30 mouse cellular contexts compared by ENCODE assay signal in genomic region chr6:87129861-87130260, GRCm38 (mm10). TPM values are rescaled to one million over a fixed set of nuclear protein-coding genes. Genes with fewer than 3 reads are reported as not detected.
DNase-seq lines count a peak whose midpoint lies in the region; ATAC-seq and TF ChIP-seq lines count a peak whose summit lies in the region.
"Had no signal": no experiment of that assay in that cellular context is flagged by ENCODE, and none has a peak within 500 bp of the region (broad histone marks: within the 10 kb centered on the region; RNA-seq: fewer than 3 reads in every experiment).

No protein-coding gene starts in this region.

- 45% methylated on average over 8 of the region's 8 CpGs for WGBS in liver, adult 2 months
- whole genome bisulfite sequencing in liver, embryonic 11.5 days = 79% methylated on average over 8 of the region's 8 CpGs
- 91% methylated on average over 8 of the region's 8 CpGs for WGBS in embryonic facial prominence, embryonic 10.5 days

- TF ChIP-seq CTCF in liver, adult 2 months (IDR thresholded peaks at IDR 0.05; ENCODE audit: low read depth, low read length) = no peak

- peak; percentile 35 for DNase-seq in adrenal gland, postnatal 14 days
- DNase-seq in adrenal gland, postnatal 4 days (ENCODE audit: low spot score in 2 of 2) = no peak
- DNase-seq in liver, adult 2 months (ENCODE audit: extremely low read depth, low read depth, low spot score) = peak; percentile 39
- DNase-seq in liver, embryonic 11.5 days (ENCODE audit: low spot score) = no peak
- peak; percentile 17 for DNase-seq in adipocyte (ENCODE audit: low spot score)
- DNase-seq in embryonic facial prominence, embryonic 10.5 days (ENCODE audit: low spot score) = no peak
- DNase-seq: adrenal gland, postnatal 25 days; cerebellum, adult 2 months; cerebellum, postnatal 25 days; heart, postnatal 4 days; kidney, adult 8-10 months; layer of hippocampus, adult 9-11 months; lung, adult 2 months; lung, postnatal 14 days had no signal

- H3K27ac ChIP-seq in liver, adult 2 months (replicated peaks; ENCODE audit: insufficient read depth, low read depth, low read length) = no peak overlapping the region; the same call in 1 of the 2 replicates
- H3K27ac ChIP-seq in liver, embryonic 11.5 days (ENCODE audit: low read depth, low read length) = no peak overlapping the region
- H3K27ac ChIP-seq in embryonic facial prominence, embryonic 10.5 days (replicated peaks) = no peak overlapping the region
- H3K27ac ChIP-seq: forebrain, embryonic 10.5 days; forebrain, embryonic 15.5 days; hindbrain, embryonic 13.5 days; kidney, postnatal 0 days; limb, embryonic 13.5 days; liver, embryonic 14.5 days; midbrain, embryonic 13.5 days; stomach, embryonic 15.5 days had no signal

- no peaks in the 10 kb centered on the region for H3K79me2 ChIP-seq in liver, adult 2 months (ENCODE audit: control insufficient read depth, insufficient read depth, low read length)

- H3K4me3 ChIP-seq in liver, adult 2 months (ENCODE audit: insufficient read depth, low read depth, low read length) = no peak overlapping the region
- no peak overlapping the region for H3K4me3 ChIP-seq in liver, embryonic 11.5 days (ENCODE audit: low read depth, low read length)
- no peak overlapping the region for H3K4me3 ChIP-seq in embryonic facial prominence, embryonic 10.5 days
- H3K4me3 ChIP-seq: forebrain, embryonic 10.5 days; forebrain, embryonic 15.5 days; hindbrain, embryonic 13.5 days; limb, embryonic 13.5 days; megakaryocyte, embryonic 14.5 days; midbrain, embryonic 13.5 days; stomach, embryonic 15.5 days had no signal

- no peaks in the 10 kb centered on the region for H3K9me3 ChIP-seq in liver, embryonic 11.5 days (ENCODE audit: control insufficient read depth, low read length)
- peaks cover 5% of the 10 kb centered on the region; the same call in 1 of the 2 replicates for H3K9me3 ChIP-seq in embryonic facial prominence, embryonic 10.5 days
- H3K9me3 ChIP-seq: forebrain, embryonic 15.5 days; hindbrain, embryonic 13.5 days; midbrain, embryonic 13.5 days; stomach, embryonic 15.5 days had no signal

- H3K9ac ChIP-seq in liver, adult 2 months (ENCODE audit: low read depth, low read length) = no peak overlapping the region
- H3K9ac ChIP-seq in liver, embryonic 11.5 days (ENCODE audit: low read depth, low read length) = no peak overlapping the region
- H3K9ac ChIP-seq: forebrain, embryonic 15.5 days; hindbrain, embryonic 13.5 days; limb, embryonic 13.5 days; liver, embryonic 14.5 days; midbrain, embryonic 13.5 days; stomach, embryonic 15.5 days had no signal

- no peak overlapping the region for H3K4me2 ChIP-seq in liver, embryonic 11.5 days
- H3K4me2 ChIP-seq: forebrain, embryonic 15.5 days; heart, embryonic 11.5 days; hindbrain, embryonic 13.5 days; limb, embryonic 13.5 days; midbrain, embryonic 13.5 days; stomach, embryonic 15.5 days had no signal

- no peaks in the 10 kb centered on the region for H3K36me3 ChIP-seq in liver, adult 2 months (ENCODE audit: control insufficient read depth, insufficient read depth, low read length)
- H3K36me3 ChIP-seq in liver, embryonic 11.5 days (ENCODE audit: control insufficient read depth, insufficient read depth, low read length) = no peaks in the 10 kb centered on the region
- H3K36me3 ChIP-seq in embryonic facial prominence, embryonic 10.5 days (replicated peaks) = peaks cover 6% of the 10 kb centered on the region
- H3K36me3 ChIP-seq: forebrain, embryonic 15.5 days; G1E; hindbrain, embryonic 13.5 days; midbrain, embryonic 13.5 days; stomach, embryonic 15.5 days had no signal

- ATAC-seq in liver, embryonic 11.5 days (replicated peaks; ENCODE audit: low FRiP score) = no peak
- ATAC-seq in megakaryocyte, adult 5-6 weeks (ENCODE audit: poor library complexity, severe bottlenecking) = peak; percentile 52
- ATAC-seq in erythroblast, adult 5-6 weeks (replicated peaks; ENCODE audit: low FRiP score, poor library complexity, severe bottlenecking) = no peak
- ATAC-seq: forebrain, embryonic 15.5 days; intestine, embryonic 16.5 days; midbrain, embryonic 13.5 days had no signal

- TF ChIP-seq POLR2A in liver, adult 2 months (IDR thresholded peaks at IDR 0.05; ENCODE audit: extremely low read depth, insufficient read depth, low read length) = no peak

- H3K27me3 ChIP-seq in liver, adult 2 months (ENCODE audit: control insufficient read depth, insufficient read depth, low read length) = no peaks in the 10 kb centered on the region
- no peaks in the 10 kb centered on the region for H3K27me3 ChIP-seq in liver, embryonic 11.5 days (replicated peaks; ENCODE audit: control insufficient read depth, insufficient read depth, low read length)
- H3K27me3 ChIP-seq in embryonic facial prominence, embryonic 10.5 days (replicated peaks; ENCODE audit: low read depth, poor library complexity, severe bottlenecking) = no peaks in the 10 kb centered on the region
- H3K27me3 ChIP-seq: forebrain, embryonic 15.5 days; hindbrain, embryonic 13.5 days; limb, embryonic 13.5 days; midbrain, embryonic 13.5 days; stomach, embryonic 15.5 days had no signal

- H3K4me1 ChIP-seq in liver, adult 2 months (ENCODE audit: control insufficient read depth, insufficient read depth, low read length) = 0 out of 2 replicates have a peak, but pooled peaks cover 2% of the 10 kb centered on the region
- peaks cover 2% of the 10 kb centered on the region; the same call in 1 of the 2 replicates for H3K4me1 ChIP-seq in liver, embryonic 11.5 days (replicated peaks; ENCODE audit: control insufficient read depth, insufficient read depth, low read length)
- peaks cover 20% of the 10 kb centered on the region for H3K4me1 ChIP-seq in embryonic facial prominence, embryonic 10.5 days
- H3K4me1 ChIP-seq: forebrain, embryonic 15.5 days; midbrain, embryonic 13.5 days had no signal

RNA-seq across cellular contexts. Expression of gene D6Ertd527e, which starts 25.3 kb away (rescaled TPM):
- total RNA-seq in adrenal gland, postnatal 14 days (2021) = not detected in 2 replicates
- total RNA-seq in adrenal gland, postnatal 4 days (2021) = under 1 TPM in 1 of 2 experiments, not detected in 1; 0.28 TPM
- total RNA-seq in liver, adult 2 months (2014; rRNA removed) = not detected in 2 replicates
- not detected in 2 replicates for polyA plus RNA-seq in liver, adult 2 months (2012; rRNA removed)
- polyA plus RNA-seq in liver, embryonic 11.5 days (2014; fragmentation: Nextera tagmentation; extraction: Ambion mirVana) = 0.19 and 0.43 TPM in 2 replicates
- 0.07 TPM in 1 of 2 replicates, not detected in the other for total RNA-seq in megakaryocyte, adult 5-6 weeks (2015)
- 0.12 and 0.22 TPM in 2 replicates for total RNA-seq in megakaryocyte, adult 5-6 weeks (2017)
- 0.12 TPM in 1 of 2 replicates, not detected in the other for polyA plus RNA-seq in embryonic facial prominence, embryonic 10.5 days (2016; fragmentation: Nextera tagmentation; extraction: Ambion mirVana)
- not detected in 2 replicates for total RNA-seq in erythroblast, adult 5-6 weeks (2015; ENCODE audit: low replicate concordance)
- total RNA-seq in erythroblast, adult 5-6 weeks (2017; ENCODE audit: low replicate concordance) = not detected in 2 replicates
- total RNA-seq: gastrocnemius, adult 8-10 months; heart, postnatal 4 days; left cerebral cortex, postnatal 10 days had no signal
- polyA plus RNA-seq: forebrain, embryonic 15.5 days had no signal

Comparison
In these comparisons a context has a peak if more than half of its experiments do, and no peak if none do; other contexts are left out.
1. DNase-seq: peak in adrenal gland, postnatal 14 days (single experiment), liver, adult 2 months (single experiment) and adipocyte (single experiment); none in adrenal gland, postnatal 4 days (0 of 2), liver, embryonic 11.5 days (single experiment) and embryonic facial prominence, embryonic 10.5 days (single experiment).